Mouse (Mus musculus): ENCODE measurements around the gene Cbfa2t3. TPM values are rescaled to one million over a fixed set of nuclear protein-coding genes. Genes with fewer than 3 reads are reported as not detected.

Gene Cbfa2t3
- polyA plus RNA-seq (2015; fragmentation: Illumina TruSeq; extraction: RNeasy Lipid Tissue Mini Kit (QIAGEN cat#74804); ENCODE audit: insufficient read depth, low read depth, low replicate concordance): 11.7 TPM

GRCm38 (mm10) chr8:122699005-122699492, at the start of gene Cbfa2t3:
Cbfa2t3 (minus strand) TSS chr8:122699109.

DNA sequence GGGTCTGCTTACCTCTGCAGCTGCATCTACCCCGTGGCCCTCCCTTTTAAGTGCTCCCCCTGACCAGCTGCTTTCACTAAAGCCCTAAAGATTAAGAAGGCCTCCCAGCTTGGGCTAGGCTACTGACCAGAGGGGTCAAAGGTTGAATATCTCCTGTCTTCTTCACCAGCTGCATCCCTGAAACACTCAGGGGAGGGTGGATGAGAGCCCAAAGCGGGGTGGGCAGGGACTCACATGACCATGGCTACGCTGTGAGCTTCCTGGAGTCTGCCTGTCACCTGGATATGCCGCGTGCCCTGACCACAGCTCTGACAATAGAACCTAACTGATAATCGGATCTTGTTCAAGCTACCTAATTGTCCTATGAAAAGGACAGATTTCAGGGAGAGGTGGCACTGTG, 76.2 kb downstream of the Cbfa2t3 start, which contains the start of gene Pabpn1l:
TSS of gene Pabpn1l (minus strand) at position 13 of the 400 bp plus-strand sequence.

DNA sequence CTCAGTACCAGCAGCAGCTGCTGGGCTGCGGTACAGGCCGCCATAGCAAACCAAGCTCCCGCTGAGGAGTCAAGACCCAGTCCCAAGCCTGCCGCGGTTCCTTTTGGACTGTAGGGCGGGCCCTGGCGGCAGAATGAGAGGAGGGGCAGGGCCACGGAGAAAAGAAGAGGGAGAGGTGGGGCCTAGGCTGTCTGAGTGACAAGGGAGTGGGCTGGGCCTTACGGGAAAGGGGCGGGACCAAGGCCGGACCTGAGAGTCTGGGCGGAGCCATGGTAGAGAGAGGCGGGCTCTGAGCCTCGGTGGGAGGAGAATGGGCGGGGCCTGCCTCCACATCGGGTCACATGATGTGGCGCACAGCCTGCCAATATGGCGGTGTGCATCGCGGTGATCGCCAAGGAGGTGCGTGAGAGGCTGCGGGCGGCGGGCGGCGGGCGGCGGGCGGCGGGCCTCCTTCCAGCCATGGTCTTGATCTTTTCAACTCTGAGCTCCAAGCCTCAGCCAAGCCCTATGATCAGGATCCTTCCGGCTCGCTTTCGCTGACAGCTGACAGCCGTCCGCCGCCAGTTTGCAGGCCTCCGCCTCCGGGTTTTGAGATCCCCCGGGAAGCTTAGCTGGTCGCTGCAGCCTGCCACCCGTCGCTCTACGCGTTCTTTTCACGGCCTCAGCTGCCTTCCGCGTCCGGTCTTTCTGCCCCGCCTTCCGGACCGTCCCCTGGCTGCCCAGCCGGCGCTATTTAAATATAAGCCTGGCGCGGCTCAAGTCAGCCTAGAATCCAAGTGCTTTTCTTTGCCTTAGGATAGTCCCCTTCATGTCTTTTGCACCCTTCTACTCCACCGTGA, 87.4 kb downstream of the Cbfa2t3 start, which contains the start of the genes Galns and Trappc2l:
TSS of gene Galns (minus strand) at position 169 of the 839 bp plus-strand sequence.
TSS of gene Trappc2l (plus strand) at position 346 of the 839 bp plus-strand sequence.

DNA sequence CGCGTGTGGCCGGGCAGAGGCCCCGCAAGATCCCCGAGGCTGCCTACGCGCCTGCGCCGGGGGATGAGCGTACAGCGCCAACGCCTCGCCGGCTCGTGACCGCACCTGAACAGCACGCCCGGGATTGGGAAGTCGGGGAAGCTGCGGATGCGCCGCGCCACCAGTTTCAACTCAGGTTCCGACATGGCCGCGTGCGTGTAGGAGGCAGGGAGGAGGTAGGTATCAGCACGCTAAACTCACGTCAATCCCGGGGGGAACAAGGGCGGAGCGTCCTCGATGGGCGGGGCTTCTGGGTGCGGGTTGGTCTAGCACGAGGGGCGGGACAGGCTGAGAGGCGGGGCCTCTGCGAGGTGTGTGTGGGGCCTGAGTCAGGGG, 122.3 kb downstream of the Cbfa2t3 start, which contains the start of gene Aprt:
TSS of gene Aprt (minus strand) at position 262 of the 375 bp plus-strand sequence.

Other genes starting within 250 kb of the Cbfa2t3 start
- gene Snai3, start 238.4 kb downstream of the Cbfa2t3 start, polyA plus RNA-seq (2015; fragmentation: Illumina TruSeq; extraction: RNeasy Lipid Tissue Mini Kit (QIAGEN cat#74804); ENCODE audit: insufficient read depth, low read depth, low replicate concordance): 0.68 TPM
- gene Rnf166, start 223.0 kb downstream of the Cbfa2t3 start, polyA plus RNA-seq (2015; fragmentation: Illumina TruSeq; extraction: RNeasy Lipid Tissue Mini Kit (QIAGEN cat#74804); ENCODE audit: insufficient read depth, low read depth, low replicate concordance): 9.4 TPM
- 6.3 TPM for gene Ctu2, start 223.0 kb downstream of the Cbfa2t3 start, polyA plus RNA-seq (2015; fragmentation: Illumina TruSeq; extraction: RNeasy Lipid Tissue Mini Kit (QIAGEN cat#74804); ENCODE audit: insufficient read depth, low read depth, low replicate concordance)
- 16.5 TPM for gene Piezo1, start 147.8 kb downstream of the Cbfa2t3 start, polyA plus RNA-seq (2015; fragmentation: Illumina TruSeq; extraction: RNeasy Lipid Tissue Mini Kit (QIAGEN cat#74804); ENCODE audit: insufficient read depth, low read depth, low replicate concordance)
- 1.1 TPM for gene Cdt1, start 131.1 kb downstream of the Cbfa2t3 start, polyA plus RNA-seq (2015; fragmentation: Illumina TruSeq; extraction: RNeasy Lipid Tissue Mini Kit (QIAGEN cat#74804); ENCODE audit: insufficient read depth, low read depth, low replicate concordance)
- gene Aprt, start 122.2 kb downstream of the Cbfa2t3 start, polyA plus RNA-seq (2015; fragmentation: Illumina TruSeq; extraction: RNeasy Lipid Tissue Mini Kit (QIAGEN cat#74804); ENCODE audit: insufficient read depth, low read depth, low replicate concordance): 22.5 TPM
- gene Galns, start 87.6 kb downstream of the Cbfa2t3 start, polyA plus RNA-seq (2015; fragmentation: Illumina TruSeq; extraction: RNeasy Lipid Tissue Mini Kit (QIAGEN cat#74804); ENCODE audit: insufficient read depth, low read depth, low replicate concordance): 1.8 TPM
- 17.6 TPM for gene Trappc2l, start 87.5 kb downstream of the Cbfa2t3 start, polyA plus RNA-seq (2015; fragmentation: Illumina TruSeq; extraction: RNeasy Lipid Tissue Mini Kit (QIAGEN cat#74804); ENCODE audit: insufficient read depth, low read depth, low replicate concordance)
- gene Pabpn1l, start 76.4 kb downstream of the Cbfa2t3 start, polyA plus RNA-seq (2015; fragmentation: Illumina TruSeq; extraction: RNeasy Lipid Tissue Mini Kit (QIAGEN cat#74804); ENCODE audit: insufficient read depth, low read depth, low replicate concordance): not detected
- gene Acsf3, start 76.4 kb upstream of the Cbfa2t3 start, polyA plus RNA-seq (2015; fragmentation: Illumina TruSeq; extraction: RNeasy Lipid Tissue Mini Kit (QIAGEN cat#74804); ENCODE audit: insufficient read depth, low read depth, low replicate concordance): 3.9 TPM
- not detected for gene Cdh15, start 148.9 kb upstream of the Cbfa2t3 start, polyA plus RNA-seq (2015; fragmentation: Illumina TruSeq; extraction: RNeasy Lipid Tissue Mini Kit (QIAGEN cat#74804); ENCODE audit: insufficient read depth, low read depth, low replicate concordance)